Mouse (Mus musculus): Measurements from ENCODE around the gene Inf2. TPM values are rescaled to one million over a fixed set of nuclear protein-coding genes. Genes with fewer than 3 reads are reported as not detected.

Inf2 gene
- total and polyA plus RNA-seq, 2 experiments from 2014 or later = 1.1 to 10.8 TPM

- H3K27me3 ChIP-seq (ENCODE audit: insufficient read depth, low read length) = no peaks in the 10 kb centered on the region
- WGBS = 76% methylated on average over 9 of the region's 9 CpGs
- H3K9ac ChIP-seq = no peak overlapping the region
- H3K36me3 ChIP-seq (ENCODE audit: insufficient read depth) = no peaks in the 10 kb centered on the region
- H3K4me1 ChIP-seq (ENCODE audit: insufficient read depth) = no peaks in the 10 kb centered on the region
- TF ChIP-seq CTCF (IDR thresholded peaks at IDR 0.05; ENCODE audit: low read depth) = no peak
- no peak overlapping the region for H3K27ac ChIP-seq (ENCODE audit: low read depth, low read length)
- DNase-seq = no peak
- no peak overlapping the region for H3K4me2 ChIP-seq (ENCODE audit: low read depth)
- H3K4me3 ChIP-seq (ENCODE audit: low read depth, low read length) = no peak overlapping the region
- ATAC-seq = no peak
- no peaks in the 10 kb centered on the region for H3K9me3 ChIP-seq (ENCODE audit: low read length)
Observed at GRCm38 (mm10) chr12:112556531-112557060, 32.0 kb upstream of the Inf2 start.

- H3K27ac ChIP-seq (ENCODE audit: low read depth, low read length) = no peak overlapping the region
- DNase-seq = no peak
- no peaks in the 10 kb centered on the region for H3K4me1 ChIP-seq (ENCODE audit: insufficient read depth)
- no peaks in the 10 kb centered on the region for H3K36me3 ChIP-seq (ENCODE audit: insufficient read depth)
- no peak for TF ChIP-seq CTCF (IDR thresholded peaks at IDR 0.05; ENCODE audit: low read depth)
- H3K27me3 ChIP-seq (ENCODE audit: insufficient read depth, low read length) = no peaks in the 10 kb centered on the region
- ATAC-seq = no peak
- H3K4me3 ChIP-seq (ENCODE audit: low read depth, low read length) = no peak overlapping the region
- WGBS = 76% methylated on average over 5 of the region's 5 CpGs
- no peak overlapping the region for H3K9ac ChIP-seq
- no peaks in the 10 kb centered on the region for H3K9me3 ChIP-seq (ENCODE audit: low read length)
- H3K4me2 ChIP-seq (ENCODE audit: low read depth) = no peak overlapping the region
Observed at GRCm38 (mm10) chr12:112557219-112557618, 31.4 kb upstream of the Inf2 start.

- Histone ChIP-seq H3K27me3 (ENCODE audit: insufficient read depth, low read length) (no peaks in the 10 kb centered on the region), H3K4me2 (ENCODE audit: low read depth) (no peak overlapping the region), H3K9me3 (ENCODE audit: low read length) (no peaks in the 10 kb centered on the region), H3K4me1 (ENCODE audit: insufficient read depth) (no peaks in the 10 kb centered on the region), H3K4me3 (ENCODE audit: low read depth, low read length) (no peak overlapping the region), H3K9ac (no peak overlapping the region), H3K36me3 (ENCODE audit: insufficient read depth) (no peaks in the 10 kb centered on the region), H3K27ac (ENCODE audit: low read depth, low read length) (no peak overlapping the region)
- WGBS = 48% methylated on average over 3 of the region's 3 CpGs
- ATAC-seq (no peak), DNase-seq (no peak)
- no peak for TF ChIP-seq CTCF (IDR thresholded peaks at IDR 0.05; ENCODE audit: low read depth)
Observed at GRCm38 (mm10) chr12:112559231-112559630, 29.4 kb upstream of the Inf2 start.

- no peak overlapping the region for H3K27ac ChIP-seq (ENCODE audit: low read depth, low read length)
- no peaks in the 10 kb centered on the region for H3K36me3 ChIP-seq (ENCODE audit: insufficient read depth)
- H3K4me3 ChIP-seq (ENCODE audit: low read depth, low read length) = no peak overlapping the region
- ATAC-seq (no peak), DNase-seq (no peak)
- TF ChIP-seq CTCF (IDR thresholded peaks at IDR 0.05; ENCODE audit: low read depth) = no peak
- H3K9me3 ChIP-seq (ENCODE audit: low read length) = no peaks in the 10 kb centered on the region
- H3K4me2 ChIP-seq (ENCODE audit: low read depth) = no peak overlapping the region
- no peak overlapping the region for H3K9ac ChIP-seq
- WGBS = 78% methylated on average over 6 of the region's 6 CpGs
- no peaks in the 10 kb centered on the region for H3K4me1 ChIP-seq (ENCODE audit: insufficient read depth)
- no peaks in the 10 kb centered on the region for H3K27me3 ChIP-seq (ENCODE audit: insufficient read depth, low read length)
Observed at GRCm38 (mm10) chr12:112559671-112560070, 28.9 kb upstream of the Inf2 start.

- Histone ChIP-seq H3K4me1 (ENCODE audit: insufficient read depth) (no peaks in the 10 kb centered on the region), H3K9me3 (ENCODE audit: low read length) (no peaks in the 10 kb centered on the region), H3K4me2 (ENCODE audit: low read depth) (no peak overlapping the region), H3K27ac (ENCODE audit: low read depth, low read length) (no peak overlapping the region), H3K9ac (no peak overlapping the region), H3K27me3 (ENCODE audit: insufficient read depth, low read length) (no peaks in the 10 kb centered on the region), H3K4me3 (ENCODE audit: low read depth, low read length) (no peak overlapping the region), H3K36me3 (ENCODE audit: insufficient read depth) (no peaks in the 10 kb centered on the region)
- no peak for ATAC-seq
- peak; percentile 52 for TF ChIP-seq CTCF (IDR thresholded peaks at IDR 0.05; ENCODE audit: low read depth)
- DNase-seq = no peak
- 49% methylated on average over 5 of the region's 5 CpGs for WGBS
Observed at GRCm38 (mm10) chr12:112560176-112560797, 28.3 kb upstream of the Inf2 start.

- H3K4me3 ChIP-seq (ENCODE audit: low read depth, low read length) = no peak overlapping the region
- no peak overlapping the region for H3K27ac ChIP-seq (ENCODE audit: low read depth, low read length)
- H3K4me1 ChIP-seq (ENCODE audit: insufficient read depth) = no peaks in the 10 kb centered on the region
- ATAC-seq (no peak), DNase-seq (no peak)
- no peak overlapping the region for H3K9ac ChIP-seq
- 69% methylated on average over 3 of the region's 3 CpGs for WGBS
- no peaks in the 10 kb centered on the region for H3K36me3 ChIP-seq (ENCODE audit: insufficient read depth)
- no peak for TF ChIP-seq CTCF (IDR thresholded peaks at IDR 0.05; ENCODE audit: low read depth)
- H3K27me3 ChIP-seq (ENCODE audit: insufficient read depth, low read length) = no peaks in the 10 kb centered on the region
- H3K9me3 ChIP-seq (ENCODE audit: low read length) = no peaks in the 10 kb centered on the region
- H3K4me2 ChIP-seq (ENCODE audit: low read depth) = no peak overlapping the region
Observed at GRCm38 (mm10) chr12:112561163-112561562, 27.4 kb upstream of the Inf2 start.

GRCm38 (mm10) chr12:112562462-112562861 lies 26.1 kb upstream of the Inf2 start:
- TF ChIP-seq CTCF (IDR thresholded peaks at IDR 0.05; ENCODE audit: low read depth) = 0 out of 2 replicates have a peak, but pooled peaks have one; percentile 10
- no peaks in the 10 kb centered on the region for H3K27me3 ChIP-seq (ENCODE audit: insufficient read depth, low read length)
- ATAC-seq (no peak), DNase-seq (no peak)
- no peaks in the 10 kb centered on the region for H3K36me3 ChIP-seq (ENCODE audit: insufficient read depth)
- no peak overlapping the region for H3K4me2 ChIP-seq (ENCODE audit: low read depth)
- no peak overlapping the region for H3K27ac ChIP-seq (ENCODE audit: low read depth, low read length)
- H3K4me1 ChIP-seq (ENCODE audit: insufficient read depth) = no peaks in the 10 kb centered on the region
- H3K9me3 ChIP-seq (ENCODE audit: low read length) = no peaks in the 10 kb centered on the region
- 82% methylated on average over 5 of the region's 5 CpGs for WGBS
- H3K9ac ChIP-seq = no peak overlapping the region
- H3K4me3 ChIP-seq (ENCODE audit: low read depth, low read length) = no peak overlapping the region
